Mouse (Mus musculus) hindbrain, embryonic 16.5 days (tissue): Measurements from ENCODE around the gene Prickle4. TPM values are rescaled to one million over a fixed set of nuclear protein-coding genes. Genes with fewer than 3 reads are reported as not detected.
"Not testable (repeated sequence)": the region's sequence is repeated elsewhere in the genome, so short reads cannot be mapped to it uniquely, and the experiment has no call there.

Experiments
- ATAC-seq: fragments of 200-750 bp; cut with Nextera tagmentation; 2 replicates; pipeline ENCODE4 v1.8.0; 2017; ENCODE audit warnings: moderate TSS enrichment, moderate library complexity
- H3K27ac ChIP-seq: fragments of 300-500 bp; sonication (generic); 2 replicates; pipeline ENCODE4 v1.5.1; 2014; ENCODE audit warnings: low read depth, mild to moderate bottlenecking, control low read depth, low read length, moderate library complexity
- H3K27me3 ChIP-seq: fragments of 300-500 bp; sonication (generic); replicated peaks from 2 replicates; pipeline ENCODE4 v1.6.1; 2014; ENCODE audit warnings: low read length; ENCODE audit not compliant: control insufficient read depth, insufficient read depth
- H3K36me3 ChIP-seq: fragments of 300-500 bp; sonication (generic); 2 replicates; pipeline ENCODE4 v1.6.1; 2014; ENCODE audit warnings: mild to moderate bottlenecking, low read length, moderate library complexity, mixed read lengths; ENCODE audit not compliant: control insufficient read depth, insufficient read depth
- H3K4me1 ChIP-seq: fragments of 300-500 bp; sonication (generic); 2 replicates; pipeline ENCODE4 v1.6.1; 2014; ENCODE audit warnings: low read depth, low read length; ENCODE audit not compliant: control insufficient read depth, insufficient read depth
- H3K4me2 ChIP-seq: fragments of 300-500 bp; sonication (generic); 2 replicates; pipeline ENCODE4 v1.6.1; 2014; ENCODE audit warnings: mild to moderate bottlenecking, low read length, control low read depth, moderate library complexity
- H3K4me3 ChIP-seq: fragments of 300-500 bp; sonication (generic); 2 replicates; pipeline ENCODE4 v1.5.1; 2014; ENCODE audit warnings: mild to moderate bottlenecking, low read length, control low read depth, moderate library complexity
- H3K9ac ChIP-seq: fragments of 300-500 bp; sonication (generic); 2 replicates; pipeline ENCODE4 v1.6.1; 2014; ENCODE audit warnings: low read depth, mild to moderate bottlenecking, control low read depth, low read length, moderate library complexity
- H3K9me3 ChIP-seq: fragments of 300-500 bp; sonication (generic); 2 replicates; pipeline ENCODE4 v1.6.1; 2014; ENCODE audit warnings: mild to moderate bottlenecking, low read length, moderate library complexity; ENCODE audit not compliant: control insufficient read depth
- WGBS: fragments of 180-500 bp; shearing (Covaris S2); extraction: QIAGEN DNeasy Blood & Tissue Kit; methylation state at CpG from one replicate; pipeline ENCODE4 v1.1.7; 2014; 5-methylcytosine and 5-hydroxymethylcytosine counted together
- polyA plus RNA-seq: library from polyadenylated mRNA; unstranded; fragments of >200 nt; fragmentation: Nextera tagmentation; extraction: Ambion mirVana; gene quantifications from 2 replicates; pipeline ENCODE4 v1.2.1, GENCODE M21; 2015

Gene Prickle4
- polyA plus RNA-seq, 1 experiment from 2014 or later, result 1.6 TPM

- Histone ChIP-seq H3K4me2 (no peak overlapping the region), H3K27ac (no peak overlapping the region), H3K4me3 (no peak overlapping the region), H3K36me3 (no peaks in the 10 kb centered on the region), H3K9ac (no peak overlapping the region), H3K27me3 (no peaks in the 10 kb centered on the region), H3K9me3 (no peaks in the 10 kb centered on the region), H3K4me1 (no peaks in the 10 kb centered on the region)
- WGBS, result 82% methylated on average over 3 of the region's 3 CpGs
- ATAC-seq, result no peak
These were observed 35.7 kb downstream of the Prickle4 start for GRCm38 (mm10) chr17:47658741-47659243.

DNA sequence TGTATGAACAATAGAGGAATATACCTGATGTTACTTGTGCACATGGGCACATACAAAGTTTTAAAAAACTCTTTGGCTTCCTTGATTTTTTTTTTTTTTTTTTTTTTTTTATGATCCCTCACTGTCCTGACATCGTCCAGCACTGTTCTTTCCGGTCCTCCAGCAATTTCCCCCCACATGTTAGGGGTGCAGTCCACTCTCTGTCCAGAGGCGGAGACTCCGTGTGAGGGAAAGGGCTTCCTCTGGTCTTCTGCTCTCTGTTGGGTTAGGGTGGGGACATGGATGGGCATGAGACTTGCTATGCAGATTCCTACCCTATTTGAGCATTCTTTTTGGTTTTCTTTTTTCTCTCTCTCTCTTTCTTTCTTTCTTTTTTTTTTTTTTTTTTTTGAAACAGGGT lies 36.6 kb downstream of the Prickle4 start:
- ATAC-seq, result no peak
- no peak overlapping the region for H3K27ac ChIP-seq
- H3K9me3 ChIP-seq, result no peaks in the 10 kb centered on the region
- no peak overlapping the region for H3K4me3 ChIP-seq
- no peaks in the 10 kb centered on the region for H3K36me3 ChIP-seq
- H3K4me2 ChIP-seq, result no peak overlapping the region
- 90% methylated on average over 4 of the region's 4 CpGs for WGBS
- H3K27me3 ChIP-seq, result no peaks in the 10 kb centered on the region
- no peaks in the 10 kb centered on the region for H3K4me1 ChIP-seq
- no peak overlapping the region for H3K9ac ChIP-seq

GRCm38 (mm10) chr17:47655697-47656096 lies 38.8 kb downstream of the Prickle4 start:
- Histone ChIP-seq H3K36me3 (no peaks in the 10 kb centered on the region), H3K4me2 (no peak overlapping the region), H3K27me3 (no peaks in the 10 kb centered on the region), H3K9ac (no peak overlapping the region), H3K4me3 (no peak overlapping the region), H3K27ac (no peak overlapping the region), H3K9me3 (no peaks in the 10 kb centered on the region), H3K4me1 (no peaks in the 10 kb centered on the region)
- no peak for ATAC-seq
- WGBS, result 82% methylated on average over 5 of the region's 5 CpGs

- H3K4me2 ChIP-seq, H3K9ac ChIP-seq, H3K4me3 ChIP-seq, H3K9me3 ChIP-seq, H3K4me1 ChIP-seq, ATAC-seq, H3K36me3 ChIP-seq, H3K27ac ChIP-seq, H3K27me3 ChIP-seq: not testable (repeated sequence)
- 91% methylated on average over 8 of the region's 8 CpGs for WGBS
These were observed 40.2 kb downstream of the Prickle4 start for GRCm38 (mm10) chr17:47654346-47654745.

GRCm38 (mm10) chr17:47651953-47652352 lies 42.6 kb downstream of the Prickle4 start:
- no peak overlapping the region for H3K27ac ChIP-seq
- no peak overlapping the region for H3K4me2 ChIP-seq
- no peak overlapping the region for H3K4me3 ChIP-seq
- no peak overlapping the region for H3K9ac ChIP-seq
- no peaks in the 10 kb centered on the region for H3K9me3 ChIP-seq
- H3K4me1 ChIP-seq, result no peaks in the 10 kb centered on the region
- no peak for ATAC-seq
- H3K27me3 ChIP-seq, result no peaks in the 10 kb centered on the region
- WGBS, result 71% methylated on average over 2 of the region's 2 CpGs
- H3K36me3 ChIP-seq, result no peaks in the 10 kb centered on the region

GRCm38 (mm10) chr17:47648966-47649365 lies 45.6 kb downstream of the Prickle4 start:
- H3K9me3 ChIP-seq, result no peaks in the 10 kb centered on the region
- WGBS, result 39% methylated on average over 4 of the region's 4 CpGs
- no peaks in the 10 kb centered on the region for H3K36me3 ChIP-seq
- no peaks in the 10 kb centered on the region for H3K4me1 ChIP-seq
- H3K4me2 ChIP-seq, result no peak overlapping the region
- H3K27me3 ChIP-seq, result no peaks in the 10 kb centered on the region
- no peak overlapping the region for H3K9ac ChIP-seq
- no peak for ATAC-seq
- no peak overlapping the region for H3K4me3 ChIP-seq
- no peak overlapping the region for H3K27ac ChIP-seq

DNA sequence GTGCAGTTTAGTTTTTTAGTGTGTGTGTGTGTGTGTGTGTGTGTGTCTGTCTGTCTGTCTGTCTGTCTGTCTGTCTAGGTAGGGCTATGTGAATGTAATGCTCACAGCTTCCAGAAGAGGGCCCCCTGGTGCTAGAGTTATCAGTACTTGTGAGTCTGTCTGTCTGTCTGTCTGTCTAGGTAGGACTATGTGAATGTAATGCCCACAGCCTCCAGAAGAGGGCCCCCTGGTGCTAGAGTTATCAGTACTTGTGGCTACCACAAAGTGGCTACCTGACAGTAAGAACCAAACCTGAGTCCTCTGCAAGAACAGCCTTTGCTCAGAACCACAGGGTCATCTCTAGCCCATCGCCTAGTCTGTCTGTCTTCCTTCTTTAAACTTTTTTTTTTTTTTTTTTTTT lies 47.9 kb downstream of the Prickle4 start:
- ATAC-seq, result no peak
- Histone ChIP-seq H3K9ac (no peak overlapping the region), H3K27ac (no peak overlapping the region), H3K4me1 (no peaks in the 10 kb centered on the region), H3K4me2 (no peak overlapping the region), H3K4me3 (no peak overlapping the region), H3K36me3 (no peaks in the 10 kb centered on the region), H3K27me3 (no peaks in the 10 kb centered on the region), H3K9me3 (no peaks in the 10 kb centered on the region)
- WGBS, result 76% methylated on average over 1 of the region's 1 CpGs

DNA sequence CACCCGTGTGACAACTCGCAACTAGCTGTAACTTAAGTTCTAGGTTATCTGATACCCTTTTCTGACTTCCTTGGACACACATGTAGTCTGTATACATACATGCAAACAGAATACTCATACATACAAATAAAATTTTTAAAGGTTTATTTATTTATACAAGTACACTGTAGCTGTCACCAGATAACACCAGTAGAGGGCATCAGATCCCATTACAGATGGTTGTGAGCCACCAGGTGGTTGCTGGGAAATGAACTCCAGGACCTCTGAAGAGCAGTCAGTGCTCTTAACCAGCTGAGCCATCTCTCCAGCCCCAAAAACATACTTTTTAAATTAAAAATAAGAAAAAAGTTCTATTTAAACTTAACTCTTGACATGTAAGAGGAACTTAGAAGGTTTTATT lies 51.5 kb downstream of the Prickle4 start:
- H3K4me3 ChIP-seq, result no peak overlapping the region
- no peaks in the 10 kb centered on the region for H3K9me3 ChIP-seq
- H3K4me2 ChIP-seq, result no peak overlapping the region
- 85% methylated on average over 2 of the region's 2 CpGs for WGBS
- no peak overlapping the region for H3K27ac ChIP-seq
- no peaks in the 10 kb centered on the region for H3K27me3 ChIP-seq
- H3K9ac ChIP-seq, result no peak overlapping the region
- no peaks in the 10 kb centered on the region for H3K4me1 ChIP-seq
- no peak for ATAC-seq
- no peaks in the 10 kb centered on the region for H3K36me3 ChIP-seq
